Mouse (Mus musculus) liver, embryonic 12.5 days (tissue): ENCODE results near the gene Sec14l1. TPM values are rescaled to one million over a fixed set of nuclear protein-coding genes. Genes with fewer than 3 reads are reported as not detected.

ENCODE experiments used
- ATAC-seq: fragments of 200-750 bp; cut with Nextera tagmentation; 2 replicates; pipeline ENCODE4 v1.8.0; 2017; ENCODE audit warnings: moderate number of reproducible peaks, mild to moderate bottlenecking, moderate library complexity
- H3K27ac ChIP-seq: fragments of 300-500 bp; sonication (generic); 2 replicates; pipeline ENCODE4 v1.5.1; 2016; ENCODE audit warnings: mild to moderate bottlenecking
- H3K27me3 ChIP-seq: fragments of 300-500 bp; sonication (generic); replicated peaks from 2 replicates; pipeline ENCODE4 v1.6.1; 2016; ENCODE audit warnings: mild to moderate bottlenecking, moderate library complexity
- H3K36me3 ChIP-seq: fragments of 300-500 bp; sonication (generic); 2 replicates; pipeline ENCODE4 v1.6.1; 2016; ENCODE audit warnings: mild to moderate bottlenecking, moderate library complexity
- H3K4me1 ChIP-seq: fragments of 300-500 bp; sonication (generic); 2 replicates; pipeline ENCODE4 v1.6.1; 2016
- H3K4me2 ChIP-seq: fragments of 300-500 bp; sonication (generic); 2 replicates; pipeline ENCODE4 v1.6.1; 2016; ENCODE audit warnings: mild to moderate bottlenecking, moderate library complexity
- H3K4me3 ChIP-seq: fragments of 300-500 bp; sonication (generic); 2 replicates; pipeline ENCODE4 v1.5.1; 2016; ENCODE audit warnings: mild to moderate bottlenecking, moderate library complexity
- H3K9ac ChIP-seq: fragments of 300-500 bp; sonication (generic); 2 replicates; pipeline ENCODE4 v1.6.1; 2016; ENCODE audit warnings: mild to moderate bottlenecking, moderate library complexity
- H3K9me3 ChIP-seq: fragments of 300-500 bp; sonication (generic); replicated peaks from 2 replicates; pipeline ENCODE4 v1.6.1; 2016; ENCODE audit warnings: mild to moderate bottlenecking, moderate library complexity
- WGBS: fragments of 180-500 bp; shearing (Covaris S2); methylation state at CpG from one replicate; pipeline ENCODE4 v1.1.7; 2016; ENCODE audit not compliant: insufficient replicate concordance; 5-methylcytosine and 5-hydroxymethylcytosine counted together
- microRNA-seq: library from miRNA; unstranded; fragments of <30 nt; microRNA quantifications from one replicate; pipeline ENCODE4, GENCODE M21; 2017
- polyA plus RNA-seq: library from polyadenylated mRNA; unstranded; fragments of >200 nt; fragmentation: Nextera tagmentation; extraction: Ambion mirVana; gene quantifications from 2 replicates; pipeline ENCODE4 v1.2.1, GENCODE M21; 2016

Gene Sec14l1
- polyA plus RNA-seq, 1 experiment from 2014 or later, result 26.9 TPM

- WGBS, result 59% methylated on average over 9 of the region's 9 CpGs
- ATAC-seq, result no peak
Measured at GRCm38 (mm10) chr11:117205447-117205846, 90.5 kb downstream of the Sec14l1 start.

GRCm38 (mm10) chr11:117207436-117207835, 92.5 kb downstream of the Sec14l1 start:
- Histone ChIP-seq H3K27ac (no peak overlapping the region), H3K4me2 (no peak overlapping the region), H3K36me3 (0 out of 2 replicates have a peak, but pooled peaks cover 5% of the 10 kb centered on the region), H3K9ac (no peak overlapping the region), H3K27me3 (peaks cover 31% of the 10 kb centered on the region), H3K9me3 (no peaks in the 10 kb centered on the region), H3K4me1 (peaks cover 20% of the 10 kb centered on the region), H3K4me3 (no peak overlapping the region)
- WGBS, result 59% methylated on average over 5 of the region's 5 CpGs
- ATAC-seq, result no peak

More at GRCm38 (mm10) chr11:117205447-117205846, 90.5 kb downstream of the Sec14l1 start:
- no peak overlapping the region for H3K9ac ChIP-seq
- H3K27me3 ChIP-seq, result peaks cover 43% of the 10 kb centered on the region
- H3K27ac ChIP-seq, result peak overlapping the region; percentile 69; the same call in 1 of the 2 replicates
- H3K9me3 ChIP-seq, result no peaks in the 10 kb centered on the region
- H3K4me2 ChIP-seq, result 0 out of 2 replicates have a peak overlapping the region, but pooled peaks have one; percentile 10
- H3K4me3 ChIP-seq, result no peak overlapping the region
- peaks cover 25% of the 10 kb centered on the region for H3K4me1 ChIP-seq
- H3K36me3 ChIP-seq, result 0 out of 2 replicates have a peak, but pooled peaks cover 5% of the 10 kb centered on the region

- Histone ChIP-seq H3K4me2 (no peak overlapping the region), H3K27me3 (peaks cover 23% of the 10 kb centered on the region), H3K9ac (no peak overlapping the region), H3K4me1 (peaks cover 17% of the 10 kb centered on the region), H3K9me3 (no peaks in the 10 kb centered on the region), H3K4me3 (no peak overlapping the region), H3K27ac (no peak overlapping the region), H3K36me3 (0 out of 2 replicates have a peak, but pooled peaks cover 5% of the 10 kb centered on the region)
- no peak for ATAC-seq
- 76% methylated on average over 8 of the region's 8 CpGs for WGBS
Measured at GRCm38 (mm10) chr11:117208151-117208673, 93.2 kb downstream of the Sec14l1 start.

Small RNAs within 50 kb of the gene (microRNA-seq; reads per million reads assigned to microRNA genes)
- gene Gm24323 (not detected), gene Mir6516 (1.1 reads per million)

Other genes with a start within 250 kb of the Sec14l1 start
- not detected in 2 replicates for gene Mgat5b, start 196.3 kb upstream of the Sec14l1 start, polyA plus RNA-seq
- 69.8 and 72.0 TPM in 2 replicates for gene Sept9, start 84.5 kb downstream of the Sec14l1 start, polyA plus RNA-seq